Comparison of ENCODE assay signal across 9 mouse cellular contexts in the genomic region with DNA sequence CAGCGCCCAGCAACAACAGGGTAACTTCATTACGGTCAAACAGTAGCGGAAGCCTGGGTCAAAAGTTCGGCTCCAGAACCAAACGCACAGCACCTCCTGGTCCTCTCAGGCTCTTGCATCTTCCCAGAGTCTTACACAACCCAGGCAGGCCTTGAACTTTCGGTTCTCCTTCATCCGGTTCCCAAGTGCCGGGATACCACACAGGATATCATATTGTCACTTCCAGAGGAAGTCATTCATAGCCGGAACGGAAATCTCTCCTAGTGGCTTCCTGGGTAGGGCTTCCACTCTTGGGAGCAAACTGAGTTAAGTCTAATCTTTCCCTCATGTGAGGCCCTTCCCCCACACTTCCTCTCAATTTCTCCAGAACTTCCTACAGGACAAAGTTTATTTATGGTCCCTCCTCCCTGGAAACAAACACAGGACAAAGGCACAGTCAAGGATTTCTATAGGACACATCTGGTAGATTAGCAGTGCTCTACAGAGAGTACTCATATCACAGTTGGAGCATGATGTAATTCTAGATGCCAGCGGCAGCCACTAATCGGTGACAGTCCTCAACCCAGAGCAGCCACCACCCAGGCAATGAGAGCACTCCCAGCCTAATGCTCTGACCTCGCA. TPM values are rescaled to one million over a fixed set of nuclear protein-coding genes. Genes with fewer than 3 reads are reported as not detected.
DNase-seq lines count a peak whose midpoint lies in the region; ATAC-seq lines count a peak whose summit lies in the region.
"Had no signal": no experiment of that assay in that cellular context is flagged by ENCODE, and none has a peak within 500 bp of the region (broad histone marks: within the 10 kb centered on the region; RNA-seq: fewer than 3 reads in every experiment).

No protein-coding gene starts in this region.

- peak overlapping the region; percentile 18 for H3K4me3 ChIP-seq in heart, embryonic 15.5 days
- H3K4me3 ChIP-seq in limb, embryonic 10.5 days = no peak overlapping the region
- H3K4me3 ChIP-seq: midbrain, embryonic 12.5 days had no signal

- peaks cover 18% of the 10 kb centered on the region for H3K36me3 ChIP-seq in heart, embryonic 15.5 days
- peaks cover 97% of the 10 kb centered on the region for H3K36me3 ChIP-seq in limb, embryonic 10.5 days

- 36% methylated on average over 13 of the region's 13 CpGs for WGBS in heart, embryonic 15.5 days
- 88% methylated on average over 13 of the region's 13 CpGs for WGBS in limb, embryonic 10.5 days

- peak overlapping the region; percentile 17; the same call in 1 of the 2 replicates for H3K9ac ChIP-seq in heart, embryonic 15.5 days
- H3K9ac ChIP-seq: midbrain, embryonic 12.5 days had no signal

- H3K9me3 ChIP-seq in heart, embryonic 15.5 days (replicated peaks) = no peaks in the 10 kb centered on the region
- no peaks in the 10 kb centered on the region for H3K9me3 ChIP-seq in limb, embryonic 10.5 days (replicated peaks)
- H3K9me3 ChIP-seq: midbrain, embryonic 12.5 days had no signal

- DNase-seq in gastrocnemius, postnatal 14 days = peak; percentile 16
- DNase-seq in gastrocnemius, postnatal 36 days = no peak
- no peak for DNase-seq in limb, embryonic 10.5 days (ENCODE audit: low spot score)
- no peak for DNase-seq in spleen, adult 18-20 months
- no peak for DNase-seq in testis, postnatal 14 days (ENCODE audit: low spot score)
- no peak for DNase-seq in urinary bladder, postnatal 25 days (ENCODE audit: low spot score)

- H3K27me3 ChIP-seq in heart, embryonic 15.5 days = no peaks in the 10 kb centered on the region
- no peaks in the 10 kb centered on the region for H3K27me3 ChIP-seq in limb, embryonic 10.5 days (ENCODE audit: low read depth, poor library complexity, severe bottlenecking)
- H3K27me3 ChIP-seq: midbrain, embryonic 12.5 days had no signal

- H3K4me2 ChIP-seq in heart, embryonic 15.5 days = peak overlapping the region; percentile 44
- H3K4me2 ChIP-seq: midbrain, embryonic 12.5 days had no signal

- H3K4me1 ChIP-seq in heart, embryonic 15.5 days (replicated peaks) = peaks cover 47% of the 10 kb centered on the region
- peaks cover 18% of the 10 kb centered on the region for H3K4me1 ChIP-seq in limb, embryonic 10.5 days
- H3K4me1 ChIP-seq: midbrain, embryonic 12.5 days had no signal

- intact Hi-C loops in gastrocnemius, postnatal 14 days (cut with DNase I; ENCODE audit: low total_unique reads) = no loop called here
- intact Hi-C loops in gastrocnemius, postnatal 36 days (cut with DNase I) = no loop called here

- peak; percentile 65 for ATAC-seq in heart, embryonic 15.5 days (replicated peaks; ENCODE audit: insufficient number of reproducible peaks, insufficient read depth, low FRiP score, low read depth)
- peak; percentile 61 for ATAC-seq in monocyte, adult 5-6 weeks (replicated peaks; ENCODE audit: insufficient number of reproducible peaks, low FRiP score, low TSS enrichment, poor library complexity, severe bottlenecking)

- peak overlapping the region; percentile 89 for H3K27ac ChIP-seq in heart, embryonic 15.5 days
- H3K27ac ChIP-seq in limb, embryonic 10.5 days = peak overlapping the region; percentile 53
- H3K27ac ChIP-seq: midbrain, embryonic 12.5 days had no signal

RNA-seq across cellular contexts. Expression of gene Pola2, which starts 11.8 kb away (rescaled TPM):
- total RNA-seq in gastrocnemius, postnatal 14 days (2021) = 10 to 100 TPM; 10.9 to 13.2 TPM
- total RNA-seq in gastrocnemius, postnatal 36 days (2021) = 10 to 100 TPM in 1 of 2 experiments, 1 to 10 TPM in 1; 8.6 to 11.6 TPM
- polyA plus RNA-seq in heart, embryonic 15.5 days (2015; fragmentation: Nextera tagmentation; extraction: Ambion mirVana) = 35.8 and 48.9 TPM in 2 replicates
- 125 and 130 TPM in 2 replicates for polyA plus RNA-seq in limb, embryonic 10.5 days (2016; fragmentation: Nextera tagmentation; extraction: Ambion mirVana)
- total RNA-seq in monocyte, adult 5-6 weeks (2017) = 16.7 to 31.5 TPM (median 26.8 TPM) in 3 replicates

RNA-seq across cellular contexts. Expression of gene Cdc42ep2, which starts 27.6 kb away (rescaled TPM):
- total RNA-seq in gastrocnemius, postnatal 14 days (2021) = 10 to 100 TPM; 14.4 to 18.3 TPM
- 10 to 100 TPM; 10.1 to 12.4 TPM for total RNA-seq in gastrocnemius, postnatal 36 days (2021)
- polyA plus RNA-seq in heart, embryonic 15.5 days (2015; fragmentation: Nextera tagmentation; extraction: Ambion mirVana) = 10.4 and 13.0 TPM in 2 replicates
- polyA plus RNA-seq in limb, embryonic 10.5 days (2016; fragmentation: Nextera tagmentation; extraction: Ambion mirVana) = 1.3 and 1.7 TPM in 2 replicates
- 14.7 to 32.1 TPM (median 27.0 TPM) in 3 replicates for total RNA-seq in monocyte, adult 5-6 weeks (2017)

RNA-seq across cellular contexts. Expression of gene Slc22a20, which starts 33.8 kb away (rescaled TPM):
- not detected for total RNA-seq in gastrocnemius, postnatal 14 days (2021)
- not detected for total RNA-seq in gastrocnemius, postnatal 36 days (2021)
- polyA plus RNA-seq in heart, embryonic 15.5 days (2015; fragmentation: Nextera tagmentation; extraction: Ambion mirVana) = not detected in 2 replicates
- not detected in 2 replicates for polyA plus RNA-seq in limb, embryonic 10.5 days (2016; fragmentation: Nextera tagmentation; extraction: Ambion mirVana)
- not detected in 3 replicates for total RNA-seq in monocyte, adult 5-6 weeks (2017)
- polyA plus RNA-seq: midbrain, embryonic 12.5 days had no signal

RNA-seq across cellular contexts. Expression of gene Dpf2, which starts 39.4 kb away (rescaled TPM):
- total RNA-seq in gastrocnemius, postnatal 14 days (2021) = 10 to 100 TPM; 71.9 to 78.2 TPM
- 10 to 100 TPM; 75.1 to 81.4 TPM for total RNA-seq in gastrocnemius, postnatal 36 days (2021)
- polyA plus RNA-seq in heart, embryonic 15.5 days (2015; fragmentation: Nextera tagmentation; extraction: Ambion mirVana) = 81.9 and 106 TPM in 2 replicates
- 223 and 240 TPM in 2 replicates for polyA plus RNA-seq in limb, embryonic 10.5 days (2016; fragmentation: Nextera tagmentation; extraction: Ambion mirVana)
- 50.3 to 76.6 TPM (median 76.0 TPM) in 3 replicates for total RNA-seq in monocyte, adult 5-6 weeks (2017)

RNA-seq across cellular contexts. Expression of gene Tigd3, which starts 58.2 kb away (rescaled TPM):
- total RNA-seq in gastrocnemius, postnatal 14 days (2021) = under 1 TPM; 0.42 to 0.66 TPM
- total RNA-seq in gastrocnemius, postnatal 36 days (2021) = under 1 TPM in 1 of 2 experiments, not detected in 1; 0.20 TPM
- polyA plus RNA-seq in heart, embryonic 15.5 days (2015; fragmentation: Nextera tagmentation; extraction: Ambion mirVana) = 1.2 and 2.0 TPM in 2 replicates
- polyA plus RNA-seq in limb, embryonic 10.5 days (2016; fragmentation: Nextera tagmentation; extraction: Ambion mirVana) = 5.2 and 5.9 TPM in 2 replicates
- total RNA-seq in monocyte, adult 5-6 weeks (2017) = 0.64 to 0.97 TPM (median 0.95 TPM) in 3 replicates
